Mouse (Mus musculus): ENCODE measurements around the gene Tek.
"Not testable (repeated sequence)": the region's sequence is repeated elsewhere in the genome, so short reads cannot be mapped to it uniquely, and the experiment has no call there.

Tek gene

DNA sequence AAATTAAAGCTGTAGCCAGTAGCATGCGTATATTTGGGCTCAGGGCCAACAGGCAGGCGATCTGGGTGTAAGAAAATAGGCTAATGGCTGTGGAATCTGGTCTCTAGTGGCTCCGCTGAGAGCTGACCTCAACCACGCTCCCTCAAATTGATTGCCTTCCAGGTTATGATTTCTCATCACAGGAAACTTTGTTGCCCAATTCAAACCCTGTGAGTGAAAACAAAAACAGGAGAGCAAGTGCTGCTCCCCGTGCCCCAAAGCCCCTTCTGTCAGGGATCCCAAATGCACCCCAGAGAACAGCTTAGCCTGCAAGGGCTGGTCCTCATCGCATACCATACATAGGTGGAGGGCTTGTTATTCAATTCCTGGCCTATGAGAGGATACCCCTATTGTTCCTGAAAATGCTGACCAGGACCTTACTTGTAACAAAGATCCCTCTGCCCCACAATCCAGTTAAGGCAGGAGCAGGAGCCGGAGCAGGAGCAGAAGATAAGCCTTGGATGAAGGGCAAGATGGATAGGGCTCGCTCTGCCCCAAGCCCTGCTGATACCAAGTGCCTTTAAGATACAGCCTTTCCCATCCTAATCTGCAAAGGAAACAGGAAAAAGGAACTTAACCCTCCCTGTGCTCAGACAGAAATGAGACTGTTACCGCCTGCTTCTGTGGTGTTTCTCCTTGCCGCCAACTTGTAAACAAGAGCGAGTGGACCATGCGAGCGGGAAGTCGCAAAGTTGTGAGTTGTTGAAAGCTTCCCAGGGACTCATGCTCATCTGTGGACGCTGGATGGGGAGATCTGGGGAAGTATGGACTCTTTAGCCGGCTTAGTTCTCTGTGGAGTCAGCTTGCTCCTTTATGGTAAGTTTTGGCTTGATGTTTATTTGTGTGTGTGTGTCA, at the start of gene Tek:
Tek (plus strand) TSS at position 452 of the 894 bp plus-strand sequence.
- DNase-seq (ENCODE audit: low spot score) = peak; percentile 50

DNA sequence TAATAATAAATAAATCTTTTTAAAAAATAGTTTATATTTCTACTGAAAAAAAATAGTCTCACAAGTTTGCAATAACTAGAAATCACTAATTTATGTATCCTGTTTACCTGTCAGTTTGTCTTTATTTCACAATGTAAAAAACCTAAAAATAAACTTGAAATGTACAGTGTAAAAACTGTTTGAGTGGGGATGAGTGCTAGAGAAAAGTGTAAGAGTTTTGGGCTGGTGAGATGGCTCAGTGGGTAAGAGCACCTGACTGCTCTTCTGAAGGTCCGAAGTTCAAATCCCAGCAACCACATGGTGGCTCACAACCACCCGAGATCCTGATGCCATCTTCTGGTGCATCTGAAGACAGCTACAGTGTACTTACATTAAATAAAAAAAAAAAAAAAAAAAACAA, 49.3 kb upstream of the Tek start:
- not testable (repeated sequence) for DNase-seq (ENCODE audit: low spot score)

DNA sequence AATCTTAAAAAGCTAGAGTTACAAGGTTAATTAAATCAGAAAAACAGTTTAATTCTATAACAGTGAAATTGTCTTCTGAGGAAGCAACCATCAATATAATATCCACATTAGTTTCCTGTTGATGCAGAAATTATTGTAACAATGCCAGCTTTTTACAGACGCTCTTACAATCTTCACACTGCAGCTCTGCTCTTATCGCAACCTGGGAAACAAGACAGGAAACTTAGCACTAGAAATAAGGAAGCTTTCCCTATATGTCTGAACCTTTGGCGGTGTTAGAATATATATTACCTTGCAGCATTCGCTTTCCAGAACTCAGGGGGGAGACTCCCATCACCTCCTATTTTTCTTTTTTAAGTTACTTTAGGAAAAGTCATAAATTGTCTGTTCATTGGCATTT, 48.0 kb upstream of the Tek start:
- no peak for DNase-seq (ENCODE audit: low spot score)

DNA sequence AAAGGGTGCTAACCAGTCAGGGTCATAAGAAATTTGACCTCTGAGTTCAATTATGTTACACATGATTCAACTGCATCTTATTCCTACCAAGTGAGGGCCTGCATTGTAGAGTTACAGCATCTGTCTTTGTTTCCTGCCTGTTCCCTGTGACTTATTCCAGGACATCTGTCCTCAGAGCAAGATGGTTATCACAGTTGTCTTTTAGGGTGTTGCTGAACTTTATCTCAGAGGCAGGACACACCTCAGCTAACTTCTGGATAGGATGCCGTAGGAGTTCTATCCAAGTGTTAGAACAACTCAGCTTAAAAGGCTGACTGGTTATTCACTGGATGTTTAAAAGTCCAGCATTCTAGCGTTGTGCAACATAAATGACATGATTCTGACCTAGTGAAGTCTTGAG, 46.9 kb upstream of the Tek start:
- no peak for DNase-seq (ENCODE audit: low spot score)

DNA sequence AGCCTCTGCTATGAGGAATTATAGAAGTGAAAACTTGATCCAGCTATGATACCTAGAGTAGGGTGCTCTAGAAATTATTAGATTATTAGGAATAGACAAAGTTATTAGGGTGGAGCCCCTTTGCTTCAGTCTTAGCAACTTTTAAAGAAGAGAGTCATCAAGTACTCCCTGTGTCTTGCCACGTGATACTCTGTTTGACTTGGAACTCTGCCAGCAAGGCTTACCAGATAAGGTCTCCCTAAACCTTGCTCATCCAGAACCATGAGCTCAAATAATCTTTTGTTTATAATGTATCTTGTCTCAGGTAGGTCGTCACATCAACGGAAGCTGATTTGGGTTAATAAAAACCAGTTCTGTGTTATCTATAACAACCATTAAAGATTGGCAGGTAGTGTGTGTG, 42.7 kb upstream of the Tek start:
- no peak for DNase-seq (ENCODE audit: low spot score)

DNA sequence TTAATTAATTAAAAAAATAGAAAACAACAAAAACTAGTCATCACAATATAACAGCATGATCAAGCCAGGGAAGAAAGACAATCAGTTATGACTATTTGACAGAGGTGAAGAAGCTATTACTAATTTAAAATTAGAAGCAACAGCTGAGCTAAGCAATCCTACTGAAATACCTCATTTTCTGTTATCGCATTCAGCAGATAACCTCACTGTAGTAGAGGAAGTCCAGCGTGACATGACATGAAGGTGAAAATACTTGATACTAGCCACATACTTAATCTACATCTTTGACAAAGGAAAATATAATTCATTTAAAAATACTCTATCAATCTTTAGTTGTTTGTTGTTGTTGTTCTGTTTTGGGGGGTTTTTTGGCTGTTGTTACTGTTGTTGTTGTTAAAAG, 28.1 kb upstream of the Tek start:
- DNase-seq (ENCODE audit: low spot score) = no peak

DNA sequence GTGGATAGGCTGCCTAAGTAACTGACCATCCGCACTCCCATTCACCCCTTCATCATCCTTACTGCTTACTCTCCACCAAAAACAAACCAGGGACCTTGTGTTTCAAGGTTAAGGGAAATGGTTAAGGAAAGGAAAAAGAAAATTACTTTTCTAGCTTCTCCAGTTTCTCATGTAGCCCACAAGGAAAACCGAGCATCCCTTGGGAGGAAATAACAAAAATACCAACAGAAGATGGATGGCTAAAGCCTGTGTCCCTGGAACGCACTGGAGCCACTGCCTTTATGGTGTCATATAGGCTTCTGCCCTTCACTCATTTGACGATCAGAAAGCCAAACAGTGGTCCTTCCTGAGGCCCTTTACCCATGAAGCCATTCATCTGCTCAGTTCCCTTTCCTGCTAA, 27.7 kb upstream of the Tek start:
- no peak for DNase-seq (ENCODE audit: low spot score)

DNA sequence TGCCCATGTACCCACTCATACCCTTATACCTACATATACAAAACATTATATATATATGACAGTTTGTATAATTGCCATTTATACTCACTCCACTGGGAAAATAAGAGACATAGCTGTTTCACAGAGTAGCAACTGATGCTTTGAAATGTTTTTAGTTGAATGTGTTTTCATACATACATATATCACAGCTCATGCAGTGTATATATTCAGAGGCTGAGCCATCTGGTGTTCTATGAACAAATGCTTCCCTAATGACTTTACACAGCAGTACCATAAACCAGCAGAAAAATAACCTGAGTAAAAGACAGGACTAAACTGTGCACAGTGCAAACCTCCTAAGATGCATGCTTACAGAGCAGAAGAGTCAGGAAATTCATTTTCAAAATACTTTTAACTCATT, 25.3 kb upstream of the Tek start:
- no peak for DNase-seq (ENCODE audit: low spot score)

DNA sequence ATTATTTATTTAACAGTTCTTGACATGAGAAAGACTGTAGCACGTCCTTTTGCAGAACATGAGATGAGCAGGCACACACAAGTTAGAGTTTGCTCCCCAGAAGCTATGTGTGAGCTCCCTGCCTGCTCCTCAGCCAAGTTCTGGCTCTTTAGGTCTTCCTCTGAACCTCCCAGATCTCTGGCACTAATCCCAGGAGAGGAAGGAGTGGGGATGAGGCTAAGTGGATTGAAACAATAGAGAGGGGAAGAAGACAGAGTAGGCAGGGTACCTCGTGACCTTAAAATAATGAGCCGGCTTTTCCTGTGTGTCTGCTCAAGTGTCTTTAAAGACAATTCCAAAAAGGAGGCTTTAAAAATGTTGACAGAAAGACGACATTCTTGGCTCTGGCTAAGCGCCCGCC, 23.9 kb upstream of the Tek start:
- peak; percentile 71 for DNase-seq (ENCODE audit: low spot score)

DNA sequence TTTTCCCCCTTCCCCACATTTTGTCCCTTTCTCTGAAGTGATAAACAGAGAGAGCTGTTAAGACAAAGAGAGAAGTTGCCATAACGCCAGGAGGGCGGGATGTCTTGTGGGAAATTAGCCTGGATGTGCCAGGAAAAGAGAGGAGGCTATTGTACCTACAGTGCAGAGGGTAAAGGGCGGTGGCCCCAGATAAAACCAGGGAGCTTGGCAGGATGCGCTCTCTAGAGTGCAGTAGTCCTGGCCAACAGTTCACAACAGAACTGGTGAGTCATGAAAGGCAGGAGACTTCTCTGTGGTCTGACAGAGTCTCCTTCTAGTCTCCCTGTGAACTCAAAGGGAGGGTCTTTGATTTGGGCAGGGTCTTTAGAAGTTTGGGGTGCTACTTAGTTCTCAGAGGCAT, 13.3 kb upstream of the Tek start:
- DNase-seq (ENCODE audit: low spot score) = peak; percentile 52

DNA sequence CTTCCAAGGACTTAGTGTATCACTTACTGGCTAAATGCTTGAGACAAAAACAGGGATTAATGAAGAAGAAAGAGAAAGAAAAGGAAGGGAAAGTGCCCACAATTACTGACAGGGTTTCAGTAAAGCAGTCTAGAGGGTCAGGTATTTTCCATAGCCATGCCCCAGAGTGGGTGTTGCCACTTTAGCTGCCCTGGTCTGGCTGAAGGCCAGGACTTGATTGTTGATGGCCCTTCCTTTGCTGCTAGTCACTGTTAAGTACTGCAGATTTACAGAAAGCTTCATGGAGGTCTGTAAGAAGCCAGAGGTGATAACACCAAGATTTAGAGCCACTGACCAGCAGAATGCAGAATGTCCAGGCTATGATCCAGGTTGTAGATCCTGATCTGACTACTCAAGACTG, 6.4 kb upstream of the Tek start:
- peak; percentile 49 for DNase-seq (ENCODE audit: low spot score)

DNA sequence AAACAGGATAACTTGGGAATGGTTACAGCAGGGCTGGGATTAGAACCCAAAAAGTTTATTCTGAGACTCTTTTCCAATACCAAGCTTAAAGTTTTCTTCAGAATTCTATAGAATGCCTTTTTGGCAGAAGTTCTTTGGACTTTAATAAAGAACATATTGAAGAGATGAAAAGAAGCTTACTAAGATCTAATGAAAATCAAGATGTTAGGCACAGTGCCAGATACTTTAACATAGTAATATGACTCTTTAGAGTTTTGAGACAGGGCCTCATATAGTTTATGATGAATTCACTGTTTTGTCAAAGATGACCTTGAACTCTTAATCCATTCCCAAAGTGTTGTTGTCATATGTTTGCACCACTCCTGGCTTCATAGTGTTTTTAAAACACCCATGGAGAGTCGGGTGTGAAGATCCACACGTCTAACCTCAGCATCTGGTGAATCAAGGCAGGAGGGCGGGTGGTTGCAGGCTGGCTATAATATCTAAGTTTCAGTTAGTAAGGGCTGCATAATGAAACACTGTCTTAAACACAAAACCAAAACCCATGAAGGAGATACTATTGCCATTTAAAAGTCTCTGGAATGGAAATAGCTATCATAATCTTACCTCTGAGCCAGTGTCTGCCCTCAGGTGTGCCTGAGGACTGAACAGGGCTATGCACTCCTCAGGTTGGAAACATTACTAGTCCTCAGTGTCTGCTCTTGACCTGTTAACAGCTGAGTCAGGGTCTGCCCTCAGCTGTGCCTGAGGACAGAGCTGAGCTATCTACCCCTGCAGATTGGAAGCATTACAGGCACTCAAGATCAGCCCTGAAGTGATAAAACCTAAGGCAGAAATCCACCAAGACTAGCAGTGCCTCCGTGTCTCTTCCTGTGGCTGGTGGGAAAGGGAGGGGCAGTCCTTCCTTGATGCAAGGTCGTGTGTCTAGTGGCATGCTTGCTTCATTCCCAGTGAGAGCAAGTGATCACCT, 1.5 kb upstream of the Tek start:
- DNase-seq (ENCODE audit: low spot score) = no peak

DNA sequence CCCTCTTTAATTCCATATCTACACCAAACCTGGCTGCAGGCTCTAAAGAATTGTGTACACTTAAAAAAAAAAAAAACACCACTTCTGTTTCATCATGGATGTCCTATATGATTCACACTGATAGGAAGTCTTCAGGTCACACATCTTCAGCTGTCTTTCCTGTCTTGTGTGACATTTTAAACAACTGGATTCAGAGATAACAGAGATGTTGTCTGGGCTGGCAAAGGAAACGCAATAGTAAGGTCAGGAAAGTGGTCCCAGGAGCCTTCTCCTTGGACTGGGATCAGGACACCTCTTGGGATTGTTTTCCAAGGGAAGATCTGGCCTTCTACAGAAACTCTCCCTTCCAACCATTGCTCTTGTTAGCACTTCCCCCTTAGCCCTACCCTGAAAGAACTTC, 2.7 kb downstream of the Tek start:
- no peak for DNase-seq (ENCODE audit: low spot score)

DNA sequence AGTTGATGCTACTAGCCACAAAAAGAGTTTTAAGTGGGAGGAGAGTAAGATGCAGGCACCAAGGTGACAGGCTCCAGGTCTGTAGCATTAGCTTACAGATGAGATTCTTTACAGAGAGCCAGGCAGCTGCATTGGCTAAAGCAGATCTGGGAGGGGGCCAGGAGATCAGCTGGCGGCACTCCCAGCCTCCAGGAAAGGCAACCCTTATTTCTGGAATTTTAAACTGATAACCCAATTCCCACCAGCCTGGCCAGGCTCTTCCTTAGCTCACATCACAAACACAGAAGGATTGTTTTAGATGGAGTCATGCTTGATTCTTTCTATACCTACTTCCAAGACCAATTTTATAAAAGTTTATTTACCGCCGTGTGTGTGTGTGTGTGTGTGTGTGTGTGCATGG, 6.7 kb downstream of the Tek start:
- peak; percentile 33 for DNase-seq (ENCODE audit: low spot score)

DNA sequence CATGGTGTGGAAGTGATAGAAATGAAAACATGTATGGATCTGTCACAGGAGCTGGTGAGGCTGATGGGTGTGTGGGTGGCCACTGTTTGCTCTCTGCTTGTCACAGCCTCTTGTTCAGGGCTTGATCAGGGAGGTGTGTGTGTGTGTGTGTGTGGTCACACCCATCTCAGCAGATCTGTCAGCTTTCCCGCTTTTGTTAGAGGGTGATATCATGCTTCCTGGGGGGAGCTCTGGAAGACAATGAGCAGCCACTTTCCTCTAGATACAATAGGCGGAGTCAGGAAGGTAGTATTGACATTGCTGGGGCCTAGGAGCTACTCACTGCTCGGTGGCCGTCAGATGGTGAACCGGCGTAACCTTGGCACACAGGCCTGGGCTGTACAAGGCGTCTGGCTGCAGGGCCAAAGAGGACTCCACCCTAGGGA, 7.3 kb downstream of the Tek start:
- peak; percentile 88 for DNase-seq (ENCODE audit: low spot score)

DNA sequence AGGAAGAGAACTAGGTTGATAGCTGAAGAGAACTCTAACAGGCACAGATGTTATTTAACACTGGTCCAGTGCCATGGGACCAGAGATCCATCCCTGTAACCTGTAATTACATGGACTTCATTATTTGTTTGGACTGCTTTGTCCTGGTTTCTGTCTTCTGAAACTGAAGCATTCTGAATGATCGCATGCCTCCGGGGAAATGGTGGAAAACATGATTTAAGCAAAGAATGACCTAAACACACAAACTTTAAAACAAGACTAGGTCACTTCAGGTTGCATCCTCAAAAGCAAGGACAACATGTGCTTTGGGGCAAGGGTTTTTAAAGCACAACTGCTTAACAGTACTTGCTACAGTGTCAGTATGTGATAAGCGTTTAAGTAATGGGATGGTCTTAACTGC, 8.2 kb downstream of the Tek start:
- DNase-seq (ENCODE audit: low spot score) = no peak

DNA sequence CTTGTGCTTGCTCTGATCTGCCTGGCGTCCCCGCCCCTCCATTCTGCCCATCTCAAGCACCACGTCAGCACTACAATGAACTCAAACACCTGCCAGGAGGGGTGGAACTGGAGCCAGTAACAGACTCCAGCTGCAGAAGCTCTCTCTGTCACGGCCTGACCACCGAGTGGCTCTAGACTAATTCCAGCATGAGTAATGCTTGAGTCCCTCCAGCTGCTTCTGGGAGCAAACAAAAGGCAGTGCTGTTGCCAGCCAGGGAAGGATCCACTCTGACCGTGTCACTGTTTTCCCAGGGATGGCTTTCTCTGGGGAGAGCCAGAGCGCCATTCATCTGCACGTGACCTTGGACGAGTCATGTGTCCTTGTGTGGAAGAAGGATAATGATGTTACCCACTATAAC, 13.4 kb downstream of the Tek start:
- DNase-seq (ENCODE audit: low spot score) = peak; percentile 70

DNA sequence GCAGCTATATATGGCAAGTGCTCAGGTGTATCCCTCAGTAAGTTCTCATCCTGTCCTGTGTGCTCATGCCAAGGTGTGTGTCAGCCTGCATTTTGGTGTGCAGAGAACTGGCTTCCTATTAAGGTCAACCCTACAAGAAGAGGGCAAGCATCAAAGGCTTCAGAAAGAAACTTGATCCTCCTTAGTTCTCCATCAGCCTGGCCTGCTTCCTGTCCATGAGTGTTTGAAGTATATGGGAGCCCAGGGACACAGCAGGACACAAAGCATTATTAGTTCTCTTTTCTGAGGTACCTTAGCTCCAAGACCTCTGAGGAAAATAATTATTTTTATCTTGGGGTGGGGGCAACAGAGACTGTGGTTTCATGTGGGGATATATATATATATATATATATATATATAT, 26.1 kb downstream of the Tek start:
- no peak for DNase-seq (ENCODE audit: low spot score)

DNA sequence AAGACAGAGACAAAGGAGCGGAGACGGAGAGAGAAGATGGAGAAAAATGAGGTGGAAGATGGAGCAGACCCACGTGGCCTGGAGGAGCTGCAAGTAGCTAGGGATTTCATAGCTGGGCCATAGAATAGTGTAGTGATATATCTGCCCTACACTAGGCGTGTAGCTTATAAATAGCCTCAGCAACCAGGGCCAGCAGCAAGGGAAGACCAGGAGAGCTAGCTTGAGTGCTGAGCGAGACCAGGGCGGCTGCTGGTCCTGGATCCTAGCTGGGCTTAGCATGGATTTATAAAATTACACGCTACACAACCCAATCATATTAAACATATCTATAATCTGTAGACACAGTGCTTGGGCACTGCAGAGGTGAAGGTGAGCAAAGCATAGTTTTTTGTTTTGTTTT, 27.1 kb downstream of the Tek start:
- DNase-seq (ENCODE audit: low spot score) = no peak

DNA sequence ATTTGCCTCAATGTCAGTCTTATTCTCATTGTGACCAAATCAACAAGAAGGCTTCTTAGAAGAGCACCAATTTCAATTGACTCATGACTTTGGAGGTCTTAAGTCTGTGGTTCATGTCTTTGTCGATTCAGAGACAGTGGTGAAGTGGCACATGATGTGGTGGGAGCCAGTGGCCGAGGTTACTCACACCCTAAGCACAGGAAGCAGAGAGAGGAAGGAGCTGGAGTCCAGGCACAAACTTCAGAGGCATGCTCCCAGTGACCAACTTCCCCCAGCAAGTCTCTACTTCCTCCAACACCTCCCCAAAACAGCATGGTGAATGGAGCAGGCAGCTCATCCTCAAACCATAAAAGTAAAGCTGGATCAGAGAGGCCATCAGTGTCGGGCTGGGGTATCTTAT, 29.5 kb downstream of the Tek start:
- DNase-seq (ENCODE audit: low spot score) = no peak

DNA sequence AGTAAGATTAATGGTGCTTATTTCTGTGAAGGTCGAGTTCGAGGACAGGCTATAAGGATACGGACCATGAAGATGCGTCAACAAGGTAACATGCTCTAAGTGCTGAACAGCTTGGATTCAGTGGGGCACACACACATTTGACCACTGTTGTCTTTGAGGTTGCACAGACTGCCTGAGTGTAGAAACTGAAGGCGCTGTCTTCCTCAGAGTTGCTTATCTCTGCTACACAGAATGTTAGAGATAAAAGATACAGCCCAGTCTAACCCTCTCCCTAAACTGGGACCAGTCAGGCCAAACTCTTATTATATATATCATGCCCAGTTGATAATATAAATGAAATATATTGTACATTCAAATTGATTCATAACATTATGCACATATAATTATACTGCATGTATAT, 42.0 kb downstream of the Tek start:
- DNase-seq (ENCODE audit: low spot score) = no peak

DNA sequence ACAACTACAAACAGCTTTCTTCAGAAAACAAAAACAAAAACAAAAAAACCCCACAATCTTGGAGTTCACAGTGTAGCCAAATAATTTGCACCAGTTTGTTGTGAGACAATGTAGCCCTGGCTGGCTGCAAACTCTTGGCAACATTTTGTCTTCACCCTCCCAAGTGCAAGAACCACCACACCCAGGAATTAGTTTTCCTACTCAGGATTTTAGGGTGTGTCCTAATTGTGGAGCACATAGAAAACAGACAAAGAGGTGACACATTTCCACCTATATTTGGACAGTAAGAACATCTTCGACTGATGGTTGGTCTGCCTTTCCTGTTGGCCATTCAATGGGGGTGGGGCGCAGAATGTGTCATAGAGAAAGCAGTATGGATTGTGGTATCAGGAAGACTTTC, 46.8 kb downstream of the Tek start:
- DNase-seq (ENCODE audit: low spot score) = no peak

DNA sequence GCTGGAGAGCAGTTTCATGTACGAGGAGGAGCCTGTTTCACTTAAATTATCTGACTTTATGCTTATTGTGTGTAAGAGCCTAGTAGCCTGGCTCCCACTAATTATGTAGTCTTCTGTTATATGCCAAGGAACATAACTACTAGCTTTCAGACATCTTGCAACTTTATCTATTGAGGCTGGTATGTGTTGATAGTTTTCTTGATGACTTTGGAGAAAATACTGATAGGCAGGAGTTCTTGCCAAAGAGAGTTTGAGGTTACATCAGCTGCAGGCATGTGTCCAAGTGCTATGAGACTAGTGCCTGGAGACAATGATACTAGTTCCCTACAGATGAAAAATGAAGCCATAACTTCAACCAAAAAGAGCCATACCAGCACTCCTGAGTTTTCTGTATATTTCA, 64.1 kb downstream of the Tek start:
- no peak for DNase-seq (ENCODE audit: low spot score)

Data from lung, postnatal 25 days (tissue).